Mouse (Mus musculus): ENCODE data around the gene Adk.

Gene Adk

DNA sequence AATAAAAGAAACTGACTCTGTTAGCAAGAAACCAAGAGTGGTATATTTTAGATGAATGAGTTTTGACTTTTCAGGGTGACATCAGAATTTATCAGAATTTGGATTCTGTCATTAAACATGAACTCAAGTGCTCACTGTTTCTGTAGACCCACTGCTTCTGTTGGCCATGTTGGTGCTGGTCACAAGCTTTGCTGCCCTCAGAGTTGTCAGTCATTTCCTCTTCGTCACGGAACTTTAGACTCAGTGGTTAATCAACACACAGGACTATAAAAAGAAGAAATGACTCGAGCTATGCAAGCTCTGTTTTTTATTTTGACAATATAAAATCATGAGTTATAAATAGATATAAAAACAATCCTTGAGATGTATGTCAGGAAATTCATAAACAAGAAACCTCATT is 228.1 kb downstream of the Adk start:
- DNase-seq: no peak

DNA sequence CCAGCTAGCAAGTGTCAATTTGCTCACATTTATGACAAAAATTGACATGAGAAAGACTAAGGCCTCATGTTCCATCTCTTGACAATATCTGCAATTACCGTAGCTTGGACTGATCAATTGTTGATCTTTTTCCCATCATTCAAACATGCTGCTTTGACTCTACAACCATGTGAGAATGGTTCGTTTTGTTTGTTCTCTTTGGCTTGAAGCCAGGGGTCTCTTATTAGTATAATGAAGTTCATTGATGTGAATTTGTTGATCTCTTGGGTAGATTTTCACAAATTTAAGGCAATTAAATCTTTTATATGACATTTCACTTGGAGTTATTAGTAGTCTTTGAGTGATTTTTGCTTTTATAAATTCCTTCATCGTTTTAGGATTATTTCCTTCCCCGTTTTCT is 229.1 kb downstream of the Adk start:
- no peak for DNase-seq

DNA sequence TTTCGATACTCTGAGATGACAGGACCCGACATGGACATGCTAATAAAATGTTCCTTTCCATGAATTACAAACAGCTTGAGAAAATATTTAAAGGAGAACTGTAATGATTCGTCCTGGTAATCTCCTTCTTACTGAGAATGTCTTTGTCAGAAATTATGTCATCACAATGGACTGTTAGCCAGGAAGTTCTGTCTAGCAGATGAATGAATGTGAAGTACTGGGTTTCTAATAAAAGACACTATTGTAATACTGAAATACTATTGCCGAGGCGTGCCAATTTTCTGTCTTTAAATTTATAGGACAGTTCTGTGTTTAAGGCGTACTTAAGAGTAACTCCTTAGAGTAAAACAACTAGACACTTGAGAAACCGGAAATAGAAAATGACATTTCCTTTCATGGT is 231.7 kb downstream of the Adk start:
- DNase-seq: no peak

DNA sequence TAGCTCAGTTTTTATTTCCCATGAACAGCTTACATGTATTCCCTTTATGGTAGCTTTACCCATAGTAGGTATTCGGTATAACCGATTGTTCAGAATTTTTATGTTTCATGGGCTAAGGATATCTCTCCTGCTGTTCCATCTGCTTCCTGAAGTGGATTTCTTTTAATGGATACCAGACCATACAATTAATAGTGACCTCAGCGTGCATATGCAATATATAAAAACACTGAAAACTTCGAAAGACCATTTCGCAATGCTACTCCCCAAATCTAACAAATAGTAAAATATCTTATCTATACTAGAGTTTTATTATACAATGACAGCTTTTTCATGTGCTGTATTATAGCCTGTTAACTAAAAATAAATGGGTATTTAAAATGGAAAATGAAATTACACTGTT is 232.5 kb downstream of the Adk start:
- no peak for DNase-seq

DNA sequence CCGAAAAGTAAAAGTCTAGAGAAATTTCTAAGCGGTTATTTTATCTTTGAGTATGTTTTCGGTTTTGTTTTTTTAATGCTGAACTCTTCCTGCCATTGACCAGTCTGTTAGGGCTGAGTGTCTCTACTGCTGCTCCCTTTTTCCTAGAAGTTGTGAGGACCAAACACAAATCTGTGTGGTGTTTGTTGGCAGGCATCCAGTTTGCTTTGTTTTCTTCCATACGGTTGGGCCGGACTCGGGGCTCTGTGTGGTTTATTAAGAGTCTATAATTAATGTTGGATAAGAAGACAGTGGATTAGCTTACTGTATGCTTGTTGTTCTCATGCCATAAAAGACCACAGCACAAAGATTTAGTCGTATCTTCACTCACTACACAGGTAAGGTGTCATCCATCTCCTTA is 233.9 kb downstream of the Adk start:
- DNase-seq: no peak

DNA sequence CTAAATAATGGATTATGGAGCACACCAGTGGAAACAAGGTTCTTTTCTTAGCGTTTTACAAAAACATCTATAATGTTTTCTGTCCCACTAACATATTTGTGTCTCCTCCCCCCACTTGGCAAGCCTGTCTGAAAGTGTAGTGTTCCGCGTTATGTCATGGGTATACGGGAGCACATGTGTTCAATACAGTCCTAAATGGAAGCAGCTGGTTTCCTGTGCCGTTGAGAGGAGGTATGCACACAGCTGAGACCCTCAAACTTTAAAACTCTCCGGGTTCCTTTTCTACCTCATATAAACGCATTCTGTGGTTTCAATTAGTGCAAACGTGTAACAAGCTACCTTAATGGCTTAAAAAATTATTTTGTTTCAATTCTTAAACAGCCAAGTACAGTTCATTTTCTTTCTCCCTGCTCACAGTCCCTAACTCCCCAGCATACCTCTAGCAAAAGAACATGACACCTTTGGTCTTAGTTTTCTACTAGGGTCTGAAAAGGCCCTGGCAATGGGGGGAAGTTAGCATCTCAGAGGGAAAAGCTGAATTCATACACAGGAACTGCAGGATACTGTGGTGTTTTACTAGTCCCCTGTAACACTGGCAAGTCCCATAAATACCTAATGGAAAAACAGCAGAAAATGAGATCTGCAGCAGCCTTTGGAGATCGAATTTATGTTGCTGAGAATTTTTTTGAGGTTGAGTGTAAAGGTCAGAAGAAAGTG is 235.5 kb downstream of the Adk start:
- no peak for DNase-seq

DNA sequence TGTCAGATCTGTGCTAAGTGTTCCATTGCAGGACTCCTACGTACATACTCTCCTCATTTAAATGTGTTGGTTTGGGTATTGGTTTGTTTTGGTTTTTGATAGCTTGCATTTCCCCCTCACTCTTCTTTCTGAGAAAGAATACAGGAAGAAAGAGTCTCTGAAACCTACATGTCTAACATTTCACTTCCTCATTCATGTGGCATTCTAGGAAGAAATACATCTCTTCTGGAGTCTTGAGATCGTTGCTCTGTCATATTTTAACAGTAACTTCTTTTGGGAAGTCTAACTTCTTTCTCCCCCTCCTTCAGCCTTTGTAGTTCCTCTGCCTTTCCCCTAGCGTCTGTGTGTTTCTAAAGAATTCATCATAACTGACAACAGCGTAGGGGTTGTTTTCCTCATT is 247.4 kb downstream of the Adk start:
- DNase-seq: no peak

DNA sequence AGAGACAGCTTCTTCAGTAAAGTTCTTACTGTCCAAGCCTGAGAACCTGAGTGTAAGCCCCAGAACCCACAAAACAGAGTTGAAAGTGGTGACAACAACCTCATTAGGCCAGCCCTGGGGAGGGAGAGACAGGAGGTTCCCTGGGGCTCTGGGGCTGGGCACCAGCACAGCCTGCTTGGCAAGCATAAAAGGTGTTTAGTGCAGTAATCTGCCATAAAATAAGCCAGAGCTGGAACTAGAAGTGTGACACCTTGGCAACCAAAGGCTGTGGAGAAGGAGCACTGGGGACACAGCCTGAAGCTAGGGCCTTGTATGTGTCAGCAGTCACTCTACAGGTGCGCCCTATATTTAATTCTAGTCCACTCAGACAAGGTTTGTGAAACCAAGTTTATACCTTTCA is 252.4 kb downstream of the Adk start:
- peak; percentile 20 for DNase-seq

DNA sequence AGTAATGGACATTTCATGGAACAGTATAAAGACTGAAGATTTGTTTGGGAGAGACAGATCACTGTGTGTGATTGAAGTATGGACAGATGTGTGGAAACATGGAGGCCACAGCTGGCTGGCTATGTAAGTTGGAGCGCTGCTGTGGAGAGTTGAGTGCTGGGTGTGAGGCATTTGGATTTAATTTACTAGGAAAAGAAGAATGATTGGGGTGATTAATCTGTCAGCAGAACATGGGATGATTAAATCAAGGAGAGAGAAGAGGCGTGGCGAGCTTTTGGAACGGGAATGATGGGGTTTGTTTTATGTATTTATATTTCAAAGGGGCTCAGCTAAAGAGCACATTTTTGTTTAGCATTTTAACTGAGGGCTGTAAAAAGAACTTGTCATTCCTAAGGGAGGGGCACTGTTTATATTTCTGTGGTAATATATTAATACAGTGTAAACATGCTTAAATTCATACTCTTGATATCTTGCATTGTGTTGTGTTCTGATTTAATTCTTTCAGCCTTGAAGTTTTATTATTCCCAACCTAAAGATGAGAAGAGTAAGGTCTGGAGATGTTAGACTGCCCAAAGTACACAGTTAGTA is 256.1 kb downstream of the Adk start:
- DNase-seq: no peak

DNA sequence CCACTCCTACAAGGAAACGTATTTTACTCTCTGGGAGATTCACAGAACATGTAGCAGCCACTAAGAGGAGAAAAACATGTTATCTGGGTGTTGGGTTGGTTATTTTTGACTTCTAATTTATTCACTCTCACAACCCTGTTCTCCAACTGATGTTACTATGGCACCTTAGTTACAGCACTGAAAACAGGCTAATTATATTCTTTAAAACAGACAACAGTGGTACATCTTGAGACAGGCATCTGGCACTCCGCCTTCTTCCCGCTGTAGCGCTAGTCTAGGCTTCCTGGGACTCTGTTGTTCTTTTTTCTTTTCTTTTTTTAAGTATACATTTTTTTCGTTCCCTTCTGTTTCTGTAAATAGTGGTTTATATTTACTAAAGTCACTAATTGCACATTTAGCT is 258.2 kb downstream of the Adk start:
- no peak for DNase-seq

DNA sequence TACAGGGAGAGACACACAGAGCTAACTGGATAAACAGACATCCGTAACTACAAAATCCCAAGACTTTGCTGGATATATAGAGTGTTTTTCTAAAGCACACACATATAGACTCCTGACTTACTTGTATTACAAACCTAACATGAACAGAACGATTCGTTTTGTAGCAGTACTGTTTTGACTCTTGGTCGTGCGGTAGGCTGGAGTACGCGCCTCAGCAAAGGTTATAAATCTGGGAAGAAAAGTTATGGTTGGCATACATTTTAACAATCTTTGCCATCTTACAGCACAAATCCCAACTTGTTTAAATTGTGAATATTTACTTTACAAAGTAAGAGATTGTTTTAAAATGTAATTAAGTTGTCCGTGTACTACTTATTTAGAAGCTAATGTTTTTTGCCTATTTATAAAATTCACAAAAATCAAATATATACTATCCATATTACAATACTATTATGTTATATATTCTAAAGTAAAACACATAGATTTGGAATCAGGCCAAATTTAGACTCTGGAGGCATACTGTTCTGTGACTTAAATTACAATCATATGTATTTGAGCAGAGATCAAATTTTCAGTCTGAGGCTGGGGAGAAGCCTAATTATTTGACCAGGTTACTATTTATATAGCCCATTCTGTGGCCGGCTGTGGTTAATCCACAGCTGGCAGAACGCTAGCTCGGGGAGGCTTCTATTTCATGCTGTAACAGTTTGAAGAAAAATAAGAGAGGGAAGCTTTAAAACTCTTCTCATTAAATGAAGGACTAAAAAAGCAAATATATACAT is 261.4 kb downstream of the Adk start:
- DNase-seq: no peak

DNA sequence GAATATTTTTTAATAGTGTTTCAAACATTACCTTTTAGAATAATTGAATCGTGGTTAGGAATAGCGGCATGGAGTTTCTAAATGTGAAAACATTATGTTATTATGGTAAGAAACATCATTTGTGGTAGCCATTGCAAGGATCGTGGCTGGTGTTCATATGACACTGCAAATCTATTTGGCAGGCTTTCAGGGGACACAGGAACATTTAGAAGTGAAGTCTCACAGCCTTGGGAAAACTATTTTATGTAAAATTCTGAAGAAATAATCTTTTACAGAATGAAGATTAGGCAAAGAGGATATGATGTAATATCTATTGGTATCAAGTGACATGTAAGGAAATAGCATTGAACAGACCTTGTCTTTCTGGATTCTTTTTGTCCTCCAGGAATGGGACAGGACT is 262.1 kb downstream of the Adk start:
- DNase-seq: no peak

DNA sequence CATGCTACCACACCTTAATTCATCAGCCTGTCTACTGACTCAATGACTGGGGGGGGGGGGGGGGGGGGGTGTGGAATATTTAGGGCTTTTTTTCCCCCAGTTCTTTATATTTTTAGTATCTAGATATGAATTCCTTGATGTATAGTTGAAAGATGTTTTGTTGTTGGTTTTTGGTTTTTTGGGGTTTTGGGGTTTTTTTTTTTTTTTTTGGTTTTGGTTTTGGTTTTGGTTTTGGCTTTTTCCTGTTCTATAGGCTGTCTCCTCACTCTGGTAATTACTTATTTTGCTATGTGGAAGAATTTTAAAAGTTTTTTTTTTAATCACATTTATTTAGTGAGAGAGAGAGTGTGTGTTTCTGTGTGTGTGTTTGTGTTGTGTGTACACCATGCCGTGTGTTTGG is 282.5 kb downstream of the Adk start:
- DNase-seq: no peak

DNA sequence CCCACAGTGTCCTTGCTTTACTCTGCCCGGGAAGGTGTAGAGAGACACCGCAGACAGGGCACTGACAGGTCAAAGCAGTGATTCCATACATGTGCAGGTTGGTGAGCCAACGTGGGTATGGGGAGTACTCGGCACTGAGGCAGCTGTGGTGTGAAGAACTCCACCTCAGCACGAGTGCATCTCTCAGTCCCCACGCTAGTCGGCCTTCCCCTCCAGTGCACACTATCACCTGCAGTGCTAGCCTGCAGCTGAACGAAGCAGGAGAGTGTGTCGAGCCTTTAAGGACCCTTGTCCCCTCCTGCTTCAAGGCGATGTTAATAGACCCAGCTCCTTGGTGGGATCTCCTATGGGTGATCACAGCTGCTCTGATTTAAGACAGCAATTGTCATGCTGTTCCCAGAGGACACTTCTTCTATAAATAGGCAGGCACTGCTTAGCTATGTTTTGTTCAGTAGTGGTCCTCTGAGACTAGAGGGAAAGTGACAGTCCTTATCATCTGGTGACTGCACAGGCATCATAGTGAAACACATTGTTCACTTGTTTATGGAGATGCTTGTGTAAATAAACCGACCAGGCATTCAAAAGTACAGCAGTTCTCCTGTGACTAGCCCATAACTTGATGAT is 283.4 kb downstream of the Adk start:
- no peak for DNase-seq

DNA sequence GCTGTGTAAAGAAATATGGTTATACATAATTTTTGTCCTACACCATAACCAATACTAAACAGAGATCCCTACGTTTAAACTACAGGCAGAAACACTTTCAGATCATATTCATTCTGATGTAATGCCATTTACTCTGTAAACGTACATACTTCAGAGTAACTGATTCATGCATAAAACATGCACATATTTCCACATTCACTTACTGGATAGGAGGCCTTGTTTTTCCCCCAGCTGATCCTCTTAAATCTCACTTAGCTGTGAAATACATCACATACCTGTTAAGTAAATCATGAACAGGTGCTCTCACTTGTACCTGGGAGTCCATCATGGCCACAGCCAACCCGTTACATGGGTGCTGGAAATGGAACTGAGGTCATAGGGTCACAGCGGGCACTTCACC is 285.6 kb downstream of the Adk start:
- DNase-seq: no peak

DNA sequence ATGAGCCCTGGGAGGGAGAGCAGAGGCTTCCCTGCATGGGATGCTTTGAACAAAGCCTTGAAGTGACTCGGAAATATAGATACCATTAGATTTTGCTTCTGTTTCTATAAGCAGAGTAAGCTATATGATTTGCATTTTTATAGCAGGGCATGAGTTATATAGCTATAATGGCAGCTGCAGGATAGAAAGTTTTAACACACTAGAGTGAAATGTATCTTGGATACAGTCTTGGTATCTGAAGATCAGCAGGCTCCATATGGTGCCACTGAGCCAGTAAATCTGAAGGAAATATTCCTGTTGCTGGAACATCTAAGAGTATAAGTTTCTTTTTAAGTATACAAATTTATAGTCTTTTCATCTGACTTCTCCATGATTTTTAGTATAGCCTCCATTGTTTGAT is 288.8 kb downstream of the Adk start:
- DNase-seq: no peak

DNA sequence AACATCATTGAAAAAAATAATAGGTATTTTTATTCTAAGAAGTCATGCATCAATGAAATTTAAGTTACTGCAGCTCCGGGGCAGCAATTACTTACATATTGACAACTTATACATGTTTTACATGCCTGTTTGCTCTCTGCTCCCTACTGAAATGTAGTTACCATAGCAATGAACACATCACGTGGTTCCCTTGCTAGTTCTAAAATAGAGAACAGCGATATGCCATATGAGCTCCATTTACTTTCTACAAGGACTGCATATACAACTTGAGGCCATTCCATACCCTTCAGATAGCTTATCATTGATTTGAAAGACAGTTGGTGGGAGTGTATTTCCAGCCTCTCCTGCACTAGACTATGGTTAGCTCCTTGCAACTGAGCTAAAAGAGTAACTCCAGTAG is 290.6 kb downstream of the Adk start:
- DNase-seq: no peak

DNA sequence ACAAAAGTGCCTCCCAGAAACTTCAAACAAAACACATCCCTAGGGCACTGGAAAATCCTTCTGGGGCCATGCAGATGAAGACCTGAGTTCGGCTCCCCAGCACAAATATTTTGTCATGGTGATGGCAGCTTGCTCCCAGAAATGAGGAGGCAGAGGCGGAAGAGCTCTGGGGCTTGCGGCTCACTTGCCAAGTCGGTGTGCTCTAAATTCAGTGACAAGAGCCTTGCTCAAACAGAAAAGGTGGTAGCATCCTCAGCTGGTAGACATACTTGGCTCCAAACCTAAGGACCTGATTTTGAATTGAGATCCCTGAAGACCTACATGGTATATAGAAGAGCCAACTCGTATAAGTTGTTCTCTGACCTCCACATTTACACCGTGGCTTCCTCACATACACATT is 292.5 kb downstream of the Adk start:
- DNase-seq: no peak

DNA sequence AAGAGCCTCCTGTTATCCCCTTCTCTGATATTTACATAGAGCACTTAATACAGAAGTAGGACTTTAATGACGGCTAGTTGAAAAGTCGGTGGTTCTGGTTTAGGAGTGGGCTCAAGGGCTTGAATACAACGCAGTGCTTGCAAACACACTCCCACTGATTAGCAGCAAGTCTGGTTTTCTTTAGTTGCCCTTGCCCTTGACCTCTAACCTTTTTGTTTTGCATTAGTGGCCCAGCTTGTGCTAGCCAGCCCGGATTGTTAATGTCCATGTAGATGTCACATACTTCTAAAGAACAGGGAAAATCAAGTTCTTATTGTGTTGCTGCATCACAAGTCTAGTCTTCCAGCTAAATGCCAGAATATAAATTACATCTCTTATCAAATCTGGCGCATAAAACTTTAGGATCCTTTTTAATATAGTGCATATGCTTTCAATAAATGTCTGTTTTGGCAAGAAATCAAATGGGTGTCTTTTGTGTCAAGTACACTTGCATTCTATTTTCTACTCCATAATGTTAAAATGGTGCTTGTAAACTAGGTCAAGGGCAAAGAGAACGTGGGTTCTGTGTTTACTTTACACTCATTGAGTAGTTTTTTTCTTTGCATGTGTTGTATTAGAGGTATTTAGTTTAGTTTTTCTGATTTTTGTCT is 296.4 kb downstream of the Adk start:
- no peak for DNase-seq

DNA sequence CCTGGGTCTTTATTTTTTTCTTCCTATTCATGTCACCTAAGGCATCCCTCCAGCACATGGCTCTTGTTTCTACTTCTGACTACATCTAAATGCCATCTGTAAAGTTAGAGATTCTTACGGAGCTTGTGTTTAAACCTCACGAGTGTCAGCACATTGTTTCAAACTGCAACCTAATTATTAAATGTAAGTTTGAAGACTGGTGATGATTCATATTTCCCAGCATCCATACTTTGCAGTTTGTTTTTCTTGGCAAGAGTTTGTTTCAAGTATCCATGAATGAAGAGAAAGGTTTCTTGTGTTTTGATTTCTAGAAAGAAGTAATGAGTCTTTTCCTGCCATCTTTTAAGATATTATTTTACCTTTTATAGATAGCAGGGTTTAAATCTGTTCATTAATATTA is 299.3 kb downstream of the Adk start:
- DNase-seq: no peak

DNA sequence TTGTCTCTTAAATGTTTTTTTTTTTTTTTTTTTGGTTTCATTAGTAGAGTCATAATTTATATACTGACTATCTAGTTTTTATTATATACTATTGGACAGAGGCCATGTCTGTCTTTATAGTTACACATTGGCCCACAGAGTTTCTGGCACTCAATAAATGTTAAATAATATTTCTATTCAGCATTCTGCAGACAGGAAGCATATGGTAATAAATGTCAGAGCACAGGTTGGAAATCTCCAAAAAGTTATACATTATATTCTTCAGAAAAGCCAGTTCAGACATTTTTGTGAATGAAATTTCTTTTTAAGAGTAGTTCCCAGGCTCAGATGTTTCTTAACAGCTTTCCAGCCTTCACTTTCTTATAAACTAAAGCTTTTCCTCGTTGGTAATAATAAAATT is 303.9 kb downstream of the Adk start:
- DNase-seq: no peak

DNA sequence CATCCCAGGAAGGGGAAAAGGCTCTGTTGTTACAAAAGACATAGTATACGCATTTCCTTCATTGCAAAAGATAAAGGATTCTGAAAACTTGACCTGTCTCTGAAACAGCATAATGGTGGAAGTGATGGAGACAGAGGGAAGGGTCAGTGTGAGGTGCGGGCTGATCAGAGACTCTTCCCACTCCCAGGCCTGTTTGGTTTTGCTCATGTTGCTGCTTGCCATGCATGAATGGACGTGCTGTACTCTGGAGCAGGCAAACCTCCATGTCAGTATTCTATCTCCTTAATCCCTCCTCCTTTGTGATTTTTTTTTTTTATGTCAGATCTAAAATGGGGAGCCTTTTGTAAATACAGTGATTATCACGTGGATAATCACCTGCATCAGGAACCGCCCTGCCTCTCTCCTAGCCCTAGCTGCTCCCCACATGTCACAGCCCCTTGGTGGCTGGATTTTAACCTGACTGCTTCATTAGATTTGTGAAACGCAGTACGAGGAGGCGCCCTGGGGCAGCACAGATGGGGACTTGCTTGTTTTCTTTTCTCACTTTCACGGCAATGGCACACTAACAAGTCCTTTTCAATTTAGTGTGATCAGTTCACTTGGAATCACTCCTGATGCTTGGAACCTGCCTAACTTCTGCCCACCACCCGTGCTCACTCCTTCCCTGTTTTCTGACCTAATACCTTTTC is 307.0 kb downstream of the Adk start:
- DNase-seq: no peak
